Mouse (Mus musculus) myocyte (in vitro differentiated cells): ENCODE measurements at regions not wholly inside any gene's neighbourhood (a gene's known extent, or its start where the extent isn't known, plus 50 kb on each side); places are given as distances from the start of the nearest gene placed in this dataset.
A peak's percentile ranks its signal among the peaks of the same experiment; 100 is the strongest.

Experiments used
- H3K27me3 ChIP-seq: one replicate; pipeline ENCODE4 v1.6.1; 2011; ENCODE audit not compliant: control insufficient read depth, insufficient read depth, insufficient read length
- H3K36me3 ChIP-seq: one replicate; pipeline ENCODE4 v1.6.1; 2011; ENCODE audit not compliant: control insufficient read depth, insufficient read depth
- H3K4me2 ChIP-seq: one replicate; pipeline ENCODE4 v1.6.1; 2011; ENCODE audit warnings: low read depth, control low read depth
- H3K4me3 ChIP-seq: one replicate; pipeline ENCODE4 v1.5.1; 2011; ENCODE audit warnings: mild to moderate bottlenecking, control low read depth, moderate library complexity
- H3K79me2 ChIP-seq: one replicate; pipeline ENCODE4 v1.6.1; 2011; ENCODE audit not compliant: control insufficient read depth, insufficient read depth
- H3ac ChIP-seq: one replicate; pipeline ENCODE4 v1.6.1; 2011; ENCODE audit not compliant: control insufficient read depth, insufficient read length
- CEBPB ChIP-seq: IDR thresholded peaks from 2 replicates; pipeline ENCODE4 v1.6.1; 2011; ENCODE audit warnings: mild to moderate bottlenecking, moderate library complexity; ENCODE audit not compliant: poor library complexity, insufficient read depth, severe bottlenecking
- E2F4 ChIP-seq: IDR thresholded peaks from one replicate; pipeline ENCODE4 v1.6.1; 2011; ENCODE audit warnings: mild to moderate bottlenecking, control low read depth, moderate library complexity; ENCODE audit not compliant: insufficient read depth
- MAX ChIP-seq: IDR thresholded peaks from one replicate; pipeline ENCODE4 v1.6.1; 2011; ENCODE audit warnings: low read depth, mild to moderate bottlenecking, control low read depth
- MYOD1 ChIP-seq, 3 experiments: IDR thresholded peaks; one replicate each; pipeline ENCODE4 v1.6.1; 2011; ENCODE audit warnings: control low read depth in 2 of 3, low read depth in 2 of 3, mild to moderate bottlenecking in 2 of 3, moderate library complexity in 1 of 3; ENCODE audit not compliant: insufficient read length in 2 of 3, control insufficient read depth in 1 of 3
- MYOG ChIP-seq, 3 experiments: IDR thresholded peaks; one replicate each; pipeline ENCODE4 v1.6.1; 2011; ENCODE audit warnings: control low read depth in 2 of 3, low read depth in 2 of 3, mild to moderate bottlenecking in 2 of 3; ENCODE audit not compliant: insufficient read length in 2 of 3, control insufficient read depth in 1 of 3, insufficient read depth in 1 of 3
- POLR2A ChIP-seq: IDR thresholded peaks from one replicate; pipeline ENCODE4 v1.6.1; 2011; ENCODE audit warnings: low read depth, mild to moderate bottlenecking, control low read depth, moderate library complexity; ENCODE audit not compliant: insufficient read length
- POLR2AphosphoS2 ChIP-seq: IDR thresholded peaks from one replicate; pipeline ENCODE4 v1.6.1; 2011; ENCODE audit warnings: low read depth, control low read depth; ENCODE audit not compliant: insufficient read length
- REST ChIP-seq: IDR thresholded peaks from one replicate; pipeline ENCODE4 v1.6.1; 2011; ENCODE audit warnings: mild to moderate bottlenecking, control low read depth, moderate library complexity; ENCODE audit not compliant: insufficient read depth, insufficient read length
- SRF ChIP-seq: IDR thresholded peaks from one replicate; pipeline ENCODE4 v1.6.1; 2011; ENCODE audit warnings: low read depth; ENCODE audit not compliant: control insufficient read depth, insufficient read length
- TCF12 ChIP-seq: IDR thresholded peaks from one replicate; pipeline ENCODE4 v1.6.1; 2011; ENCODE audit warnings: mild to moderate bottlenecking, control low read depth; ENCODE audit not compliant: poor library complexity, insufficient read depth, severe bottlenecking
- TCF3 ChIP-seq: IDR thresholded peaks from one replicate; pipeline ENCODE4 v1.6.1; 2011; ENCODE audit warnings: low read depth, control low read depth; ENCODE audit not compliant: insufficient read length
- USF1 ChIP-seq: IDR thresholded peaks from one replicate; pipeline ENCODE4 v1.6.1; 2011; ENCODE audit warnings: low read depth, mild to moderate bottlenecking, control low read depth, moderate library complexity

DNA sequence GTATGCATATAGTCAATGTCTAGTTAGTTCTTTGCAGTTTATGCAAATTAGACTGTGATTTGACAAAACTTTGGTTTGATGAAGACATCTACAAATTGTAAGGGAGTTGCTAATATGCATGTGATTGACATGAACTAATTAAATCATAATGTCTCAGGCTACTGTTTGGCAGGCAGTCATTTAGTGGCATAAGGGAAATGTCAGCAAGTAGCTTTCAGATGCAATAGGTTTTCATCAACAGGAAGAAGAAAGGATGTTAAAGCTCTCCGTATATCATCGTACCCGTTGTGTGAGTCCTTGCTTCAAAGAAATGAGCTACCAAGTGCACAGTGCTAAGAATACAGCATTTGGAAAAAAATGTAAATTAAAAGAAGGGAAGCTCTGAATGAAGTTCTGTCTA is 264.1 kb downstream of the Cps1 start:
- H3K4me2 ChIP-seq: no peak overlapping the region
- H3K36me3 ChIP-seq: no peaks in the 10 kb centered on the region
- TF ChIP-seq MAX (no peak), REST (no peak), USF1 (no peak), MYOG (IDR thresholded peaks at IDR 0.05; ENCODE audit: control insufficient read depth in 1 of 3, insufficient read depth in 1 of 3, insufficient read length in 2 of 3, low read depth in 2 of 3) (no peak), E2F4 (no peak), TCF12 (no peak), MYOD1 (IDR thresholded peaks at IDR 0.05; ENCODE audit: control insufficient read depth in 1 of 3, insufficient read length in 2 of 3, low read depth in 2 of 3) (no peak), POLR2A (no peak), CEBPB (no peak), TCF3 (no peak)
- H3ac ChIP-seq: no peak overlapping the region
- H3K27me3 ChIP-seq: no peaks in the 10 kb centered on the region
- no peaks in the 10 kb centered on the region for H3K79me2 ChIP-seq
- no peak overlapping the region for H3K4me3 ChIP-seq

- H3K4me3 ChIP-seq: no peak overlapping the region
- no peaks in the 10 kb centered on the region for H3K27me3 ChIP-seq
- H3ac ChIP-seq: no peak overlapping the region
- TF ChIP-seq POLR2AphosphoS2: no peak
- no peak for TF ChIP-seq MAX
- TF ChIP-seq SRF: no peak
- TF ChIP-seq CEBPB: no peak
- TF ChIP-seq TCF3: no peak
- TF ChIP-seq USF1: no peak
- no peak for TF ChIP-seq E2F4
- no peak for TF ChIP-seq MYOG (IDR thresholded peaks at IDR 0.05; ENCODE audit: control insufficient read depth in 1 of 3, insufficient read depth in 1 of 3, insufficient read length in 2 of 3, low read depth in 2 of 3)
- no peak for TF ChIP-seq TCF12
- TF ChIP-seq REST: no peak
- TF ChIP-seq MYOD1 (IDR thresholded peaks at IDR 0.05; ENCODE audit: control insufficient read depth in 1 of 3, insufficient read length in 2 of 3, low read depth in 2 of 3): no peak
- no peak for TF ChIP-seq POLR2A
- H3K36me3 ChIP-seq: no peaks in the 10 kb centered on the region
- peak overlapping the region; percentile 56 for H3K4me2 ChIP-seq
- H3K79me2 ChIP-seq: no peaks in the 10 kb centered on the region
These were observed 275.1 kb downstream of the Cps1 start for GRCm38 (mm10) chr1:67397757-67398446.

DNA sequence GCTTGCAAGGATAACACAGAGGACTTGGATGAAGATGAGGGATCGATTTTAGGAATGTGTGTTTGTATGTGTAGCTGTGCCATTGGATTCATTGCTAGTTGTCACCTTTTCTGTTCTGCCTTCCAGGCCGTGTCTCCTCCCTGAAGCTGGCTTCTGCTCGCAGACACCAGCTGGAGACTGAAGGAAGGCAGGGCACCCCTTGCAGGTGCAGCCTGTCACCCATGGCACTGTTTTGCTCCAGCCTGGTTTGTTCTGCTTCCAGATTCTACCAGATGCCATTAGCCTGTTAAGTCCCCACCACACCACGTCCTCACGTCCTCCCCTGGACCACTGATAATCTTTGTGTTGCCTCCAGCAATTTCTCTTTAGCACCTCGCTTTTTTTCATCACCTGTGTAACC is 286.7 kb downstream of the Cps1 start:
- Histone ChIP-seq H3ac (no peak overlapping the region), H3K4me2 (no peak overlapping the region), H3K4me3 (no peak overlapping the region), H3K36me3 (no peaks in the 10 kb centered on the region), H3K27me3 (no peaks in the 10 kb centered on the region), H3K79me2 (no peaks in the 10 kb centered on the region)
- TF ChIP-seq MAX (no peak), TCF3 (no peak), CEBPB (no peak), POLR2AphosphoS2 (no peak), MYOG (IDR thresholded peaks at IDR 0.05; ENCODE audit: control insufficient read depth in 1 of 3, insufficient read depth in 1 of 3, insufficient read length in 2 of 3, low read depth in 2 of 3) (no peak), REST (no peak)

DNA sequence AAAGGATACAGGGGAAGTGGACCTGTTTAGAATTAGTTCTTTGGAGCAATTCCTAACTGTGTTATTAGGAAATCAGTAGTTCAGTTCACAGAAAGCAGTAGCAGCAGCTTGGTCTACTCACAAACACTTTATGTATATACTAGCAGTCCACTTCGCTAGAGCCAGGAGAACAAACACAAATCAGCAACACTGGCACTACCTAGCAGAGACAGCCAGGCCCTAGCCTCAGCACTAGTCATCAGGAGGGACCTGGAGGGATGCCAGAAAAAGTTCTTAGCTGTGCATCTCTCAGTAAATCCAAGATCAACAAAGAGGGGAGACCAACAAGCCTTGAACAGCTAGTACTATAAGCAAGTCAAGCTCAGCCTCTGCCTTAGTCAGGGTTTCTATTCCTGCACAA is 294.4 kb downstream of the Cps1 start:
- no peaks in the 10 kb centered on the region for H3K79me2 ChIP-seq
- TF ChIP-seq SRF (no peak), MAX (no peak), CEBPB (no peak), E2F4 (no peak), MYOD1 (IDR thresholded peaks at IDR 0.05; ENCODE audit: control insufficient read depth in 1 of 3, insufficient read length in 2 of 3, low read depth in 2 of 3) (no peak), USF1 (no peak), POLR2AphosphoS2 (no peak), TCF3 (no peak), TCF12 (no peak), POLR2A (no peak), MYOG (IDR thresholded peaks at IDR 0.05; ENCODE audit: control insufficient read depth in 1 of 3, insufficient read depth in 1 of 3, insufficient read length in 2 of 3, low read depth in 2 of 3) (no peak), REST (no peak)
- no peaks in the 10 kb centered on the region for H3K27me3 ChIP-seq
- H3K36me3 ChIP-seq: no peaks in the 10 kb centered on the region
- H3K4me3 ChIP-seq: no peak overlapping the region
- H3ac ChIP-seq: no peak overlapping the region
- no peak overlapping the region for H3K4me2 ChIP-seq

DNA sequence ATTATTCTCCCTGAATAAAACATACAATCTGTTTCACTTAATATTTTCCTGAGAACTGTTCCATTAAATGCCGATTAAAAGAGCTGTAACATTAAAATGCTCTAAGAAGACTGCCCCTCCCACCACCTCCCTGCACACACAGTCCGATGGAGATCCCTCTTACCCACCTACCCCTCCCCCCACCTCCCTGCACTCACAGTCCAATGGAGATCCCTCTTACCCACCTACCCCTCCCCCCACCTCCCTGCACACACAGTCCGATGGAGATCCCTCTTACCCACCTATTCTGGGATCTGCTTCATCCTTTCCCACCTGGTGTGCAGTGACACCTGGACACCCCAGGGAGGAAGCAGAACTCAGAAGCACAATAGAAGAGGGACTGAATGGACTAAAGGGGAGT is 305.6 kb downstream of the Cps1 start:
- Histone ChIP-seq H3K27me3 (no peaks in the 10 kb centered on the region), H3K4me2 (no peak overlapping the region), H3ac (no peak overlapping the region), H3K4me3 (no peak overlapping the region), H3K36me3 (no peaks in the 10 kb centered on the region), H3K79me2 (no peaks in the 10 kb centered on the region)
- TF ChIP-seq USF1 (no peak), TCF3 (no peak), POLR2A (no peak), SRF (no peak), REST (no peak), MYOD1 (IDR thresholded peaks at IDR 0.05; ENCODE audit: control insufficient read depth in 1 of 3, insufficient read length in 2 of 3, low read depth in 2 of 3) (no peak), MYOG (IDR thresholded peaks at IDR 0.05; ENCODE audit: control insufficient read depth in 1 of 3, insufficient read depth in 1 of 3, insufficient read length in 2 of 3, low read depth in 2 of 3) (no peak)
